Mouse (Mus musculus) CH12F3 (cell line): Measurements from ENCODE around the gene Nkain1.

Experiments
- in situ Hi-C: fragments of 300-500 bp; cut with MboI; formaldehyde crosslinking; loops from 2 replicates; pipeline ENCODE4 v1.14.3; 2020; ENCODE audit warnings: low sequenced_read_pairs

Nkain1 gene

GRCm38 (mm10) chr4:130552312-130553120, 21.5 kb downstream of the Nkain1 start:
- in situ Hi-C loops = no loop called here

- in situ Hi-C loops = no loop called here
Observed at GRCm38 (mm10) chr4:130550511-130550910, 23.5 kb downstream of the Nkain1 start.

- in situ Hi-C loops = no loop called here
Observed at GRCm38 (mm10) chr4:130549189-130549588, 24.8 kb downstream of the Nkain1 start.

GRCm38 (mm10) chr4:130546798-130547562, 27.0 kb downstream of the Nkain1 start:
- in situ Hi-C loops = no loop called here

- in situ Hi-C loops = no loop called here
Observed at GRCm38 (mm10) chr4:130544392-130544791, 29.6 kb downstream of the Nkain1 start.

- in situ Hi-C loops = no loop called here
Observed at GRCm38 (mm10) chr4:130543121-130543520, 30.9 kb downstream of the Nkain1 start.

- in situ Hi-C loops = no loop called here
Observed at GRCm38 (mm10) chr4:130540831-130541230, 33.1 kb downstream of the Nkain1 start.

- in situ Hi-C loops = no loop called here
Observed at GRCm38 (mm10) chr4:130539706-130540105, 34.3 kb downstream of the Nkain1 start.

- in situ Hi-C loops = no loop called here
Observed at GRCm38 (mm10) chr4:130539053-130539452, 34.9 kb downstream of the Nkain1 start.

- in situ Hi-C loops = no loop called here
Observed at GRCm38 (mm10) chr4:130537371-130537770, 36.6 kb downstream of the Nkain1 start.

- in situ Hi-C loops = no loop called here
Observed at GRCm38 (mm10) chr4:130535789-130536188, 38.2 kb downstream of the Nkain1 start.

GRCm38 (mm10) chr4:130533975-130534374, 40.0 kb downstream of the Nkain1 start:
- in situ Hi-C loops = no loop called here

- in situ Hi-C loops = no loop called here
Observed at GRCm38 (mm10) chr4:130532347-130532746, 41.6 kb downstream of the Nkain1 start.

GRCm38 (mm10) chr4:130531645-130532280, 42.2 kb downstream of the Nkain1 start:
- in situ Hi-C loops = no loop called here

GRCm38 (mm10) chr4:130527804-130528203, 46.2 kb downstream of the Nkain1 start:
- in situ Hi-C loops = no loop called here

- in situ Hi-C loops = no loop called here
Observed at GRCm38 (mm10) chr4:130525041-130525440, 48.9 kb downstream of the Nkain1 start.

GRCm38 (mm10) chr4:130521466-130521865, 52.5 kb downstream of the Nkain1 start:
- in situ Hi-C loops = no loop called here

- in situ Hi-C loops = no loop called here
Observed at GRCm38 (mm10) chr4:130520482-130520851, 53.5 kb downstream of the Nkain1 start.

GRCm38 (mm10) chr4:130519567-130520481, 54.1 kb downstream of the Nkain1 start:
- in situ Hi-C loops = no loop called here

- in situ Hi-C loops = no loop called here
Observed at GRCm38 (mm10) chr4:130516490-130516889, 57.5 kb downstream of the Nkain1 start.
